Mouse (Mus musculus): Measurements from ENCODE around the gene Bmpr1b.

GRCm38 (mm10) chr3:142186551-142186950 lies 17.3 kb upstream of the Bmpr1b start:
- TF ChIP-seq CTCF (IDR thresholded peaks at IDR 0.05; ENCODE audit: low read depth, low read length): no peak
- no peak for TF ChIP-seq EP300 (IDR thresholded peaks at IDR 0.05; ENCODE audit: insufficient read depth, low read depth, low read length)

All from ES-Bruce4 (cell line).